Mouse (Mus musculus) limb, embryonic 14.5 days (tissue): ENCODE measurements around the gene Mup8. TPM values are rescaled to one million over a fixed set of nuclear protein-coding genes. Genes with fewer than 3 reads are reported as not detected.
"Not testable (repeated sequence)": the region's sequence is repeated elsewhere in the genome, so short reads cannot be mapped to it uniquely, and the experiment has no call there.

Experiments
- ATAC-seq: fragments of 200-750 bp; cut with Nextera tagmentation; 2 replicates; pipeline ENCODE4 v1.8.0; 2017; ENCODE audit warnings: low read depth, moderate number of reproducible peaks, moderate TSS enrichment; ENCODE audit not compliant: low FRiP score
- DNase-seq: peaks from one replicate; pipeline ENCODE4 v3.0.0-alpha.2; 2015; ENCODE audit warnings: low spot score
- H3K27ac ChIP-seq: fragments of 300-500 bp; sonication (generic); replicated peaks from 2 replicates; pipeline ENCODE4 v1.5.1; 2014; ENCODE audit warnings: low read depth, mild to moderate bottlenecking, low read length, moderate library complexity, mixed read lengths
- H3K27me3 ChIP-seq: fragments of 300-500 bp; sonication (generic); 2 replicates; pipeline ENCODE4 v1.6.1; 2014; ENCODE audit warnings: low read length, mixed read lengths; ENCODE audit not compliant: control insufficient read depth, insufficient read depth
- H3K36me3 ChIP-seq: fragments of 300-500 bp; sonication (generic); 2 replicates; pipeline ENCODE4 v1.6.1; 2014; ENCODE audit warnings: mild to moderate bottlenecking, low read length, moderate library complexity, mixed read lengths; ENCODE audit not compliant: control insufficient read depth, insufficient read depth
- H3K4me1 ChIP-seq: fragments of 300-500 bp; sonication (generic); 2 replicates; pipeline ENCODE4 v1.6.1; 2014; ENCODE audit warnings: antibody characterized with exemption, low read length, mixed read lengths; ENCODE audit not compliant: control insufficient read depth, insufficient read depth
- H3K4me2 ChIP-seq: fragments of 300-500 bp; sonication (generic); replicated peaks from 2 replicates; pipeline ENCODE4 v1.6.1; 2014; ENCODE audit warnings: low read depth, mild to moderate bottlenecking, low read length, moderate library complexity; ENCODE audit not compliant: severe bottlenecking
- H3K4me3 ChIP-seq: fragments of 300-500 bp; sonication (generic); replicated peaks from 2 replicates; pipeline ENCODE4 v1.5.1; 2014; ENCODE audit warnings: low read length
- H3K9ac ChIP-seq: fragments of 300-500 bp; sonication (generic); 2 replicates; pipeline ENCODE4 v1.6.1; 2014; ENCODE audit warnings: mild to moderate bottlenecking, low read depth, low read length, moderate library complexity; ENCODE audit not compliant: severe bottlenecking
- H3K9me3 ChIP-seq: fragments of 300-500 bp; sonication (generic); 2 replicates; pipeline ENCODE4 v1.6.1; 2016; ENCODE audit warnings: low read length; ENCODE audit not compliant: control insufficient read depth
- WGBS: fragments of 180-500 bp; shearing (Covaris S2); extraction: QIAGEN DNeasy Blood & Tissue Kit; methylation state at CpG from one replicate; pipeline ENCODE4 v1.1.7; 2014; 5-methylcytosine and 5-hydroxymethylcytosine counted together
- polyA plus RNA-seq, 2 experiments: library from polyadenylated mRNA; depleted of rRNA in 1 of 2; stranded (reverse) in 1 of 2; unstranded in 1 of 2; fragments of >200 nt; fragmentation: Nextera tagmentation in 1 of 2; extraction: Ambion mirVana in 1 of 2; gene quantifications; 2 replicates each; pipeline versions ENCODE4 v1.2.1 to v1.2.3; 2012 to 2014

Mup8 gene
- not detected in 2 replicates for polyA plus RNA-seq (2012; rRNA removed)
- not detected in 2 replicates for polyA plus RNA-seq (2014; fragmentation: Nextera tagmentation; extraction: Ambion mirVana)

DNA sequence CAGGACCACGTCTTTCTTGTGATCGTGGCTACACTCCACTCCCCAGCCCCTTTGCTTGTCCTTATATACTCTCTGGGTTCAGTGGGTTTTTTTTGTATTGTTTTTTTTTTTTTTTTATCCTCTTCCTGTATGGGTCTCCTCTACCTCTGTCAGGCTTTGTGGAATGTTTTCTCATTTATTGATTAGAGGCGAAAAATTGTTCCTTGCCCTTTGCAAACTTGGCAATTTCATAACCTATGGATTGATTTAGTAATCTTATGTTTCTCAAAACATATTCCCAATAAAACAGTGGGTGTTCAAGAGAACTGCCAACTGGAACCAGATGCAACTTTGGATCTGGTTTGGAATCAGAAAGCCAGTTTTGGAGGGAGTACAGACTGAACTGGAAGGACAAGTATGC lies at the start of gene Mup8:
Gene Mup8 (minus strand): TSS at position 101 of the 400 bp plus-strand sequence.
- DNase-seq, ATAC-seq: not testable (repeated sequence)
- WGBS, result 78% methylated on average over 3 of the region's 3 CpGs

DNA sequence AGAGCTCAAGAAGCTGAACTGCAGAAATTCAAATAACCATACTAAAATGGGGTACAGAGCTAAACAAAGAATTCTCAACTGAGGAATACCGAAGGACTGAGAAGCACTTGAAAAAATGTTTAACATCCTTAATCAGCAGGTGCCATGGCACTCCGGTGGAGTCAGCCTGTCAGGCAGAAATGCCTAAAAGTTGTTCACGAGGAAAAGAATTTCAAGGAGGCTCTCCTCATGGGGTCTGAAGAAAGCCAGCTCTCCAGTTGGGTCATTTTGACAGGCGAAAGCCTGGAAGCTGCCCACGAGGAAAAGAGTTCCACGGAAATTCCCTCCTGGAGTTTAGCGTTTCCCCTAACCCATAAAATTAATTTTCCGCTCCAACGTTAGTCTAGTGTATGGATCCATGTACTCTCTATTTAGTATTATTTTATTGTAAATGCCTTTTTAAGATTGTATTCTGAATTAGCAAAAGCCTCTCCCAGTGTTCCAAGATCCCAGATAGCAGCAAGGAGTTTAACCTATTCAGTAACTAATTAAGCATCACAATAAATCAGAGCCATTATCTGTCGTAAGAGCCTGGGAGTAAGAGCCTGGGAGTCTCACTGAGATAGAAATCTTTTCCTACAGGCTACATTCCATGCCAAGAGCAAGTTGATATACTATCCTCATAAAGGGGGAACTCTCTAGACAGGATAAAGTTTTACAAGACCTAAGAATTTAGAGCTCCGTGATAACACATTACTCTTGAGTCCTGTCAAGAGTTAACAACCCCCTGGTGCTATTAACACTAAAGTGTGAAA lies 43.8 kb upstream of the Mup8 start:
- DNase-seq, H3K27me3 ChIP-seq, H3K4me2 ChIP-seq, ATAC-seq, H3K9ac ChIP-seq, H3K4me1 ChIP-seq, H3K27ac ChIP-seq, H3K36me3 ChIP-seq, H3K4me3 ChIP-seq, H3K9me3 ChIP-seq: not testable (repeated sequence)
- 61% methylated on average over 10 of the region's 11 CpGs for WGBS

More for the DNA sequence above, at the start of gene Mup8:
- H3K4me3 ChIP-seq, H3K27me3 ChIP-seq, H3K4me1 ChIP-seq, H3K9me3 ChIP-seq, H3K9ac ChIP-seq, H3K27ac ChIP-seq, H3K36me3 ChIP-seq, H3K4me2 ChIP-seq: not testable (repeated sequence)

DNA sequence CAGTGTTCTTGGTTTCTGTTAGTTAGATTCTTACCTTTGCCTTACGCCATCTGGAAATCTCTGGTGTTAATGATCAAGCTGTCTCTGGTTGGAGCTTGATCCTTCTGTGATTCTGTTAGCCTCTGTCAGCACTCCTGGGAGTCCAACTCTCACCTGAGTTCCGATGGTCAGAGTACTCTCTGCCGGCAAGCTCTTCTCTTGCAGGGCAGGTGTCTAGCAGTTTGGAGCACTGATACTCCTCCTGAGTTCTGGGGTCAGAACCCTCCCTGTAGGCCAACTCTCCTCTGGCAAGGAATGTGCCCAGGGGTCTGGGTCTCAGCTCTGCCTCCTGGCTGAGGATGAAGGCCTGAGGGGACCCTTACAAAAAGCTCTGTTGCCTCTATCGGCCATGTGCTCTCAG lies 40.3 kb upstream of the Mup8 start:
- H3K4me2 ChIP-seq, DNase-seq, H3K27ac ChIP-seq, ATAC-seq, H3K9me3 ChIP-seq, H3K9ac ChIP-seq, H3K4me3 ChIP-seq, H3K27me3 ChIP-seq, H3K4me1 ChIP-seq, H3K36me3 ChIP-seq: not testable (repeated sequence)
- WGBS, result 94% methylated on average over 3 of the region's 4 CpGs

Other genes starting within 250 kb of the Mup8 start
- not detected in 2 replicates for gene Mup7, start 152.1 kb downstream of the Mup8 start, polyA plus RNA-seq (2012; rRNA removed)
- gene Mup7, start 152.1 kb downstream of the Mup8 start, polyA plus RNA-seq (2014; fragmentation: Nextera tagmentation; extraction: Ambion mirVana), result 0.76 TPM in 1 of 2 replicates, not detected in the other
- gene Mup2, start 68.3 kb downstream of the Mup8 start, polyA plus RNA-seq (2012; rRNA removed), result not detected in 2 replicates
- 0.36 and 0.69 TPM in 2 replicates for gene Mup2, start 68.3 kb downstream of the Mup8 start, polyA plus RNA-seq (2014; fragmentation: Nextera tagmentation; extraction: Ambion mirVana)
- not detected in 2 replicates for gene Mup9, start 199.4 kb upstream of the Mup8 start, polyA plus RNA-seq (2012; rRNA removed)
- gene Mup9, start 199.4 kb upstream of the Mup8 start, polyA plus RNA-seq (2014; fragmentation: Nextera tagmentation; extraction: Ambion mirVana), result 1.0 and 1.9 TPM in 2 replicates